Mouse (Mus musculus): Measurements from ENCODE around the gene Nxn.

GRCm38 (mm10) chr11:76303368-76303767 lies 95.6 kb downstream of the Nxn start:
- TF ChIP-seq GATA1 (IDR thresholded peaks at IDR 0.05; ENCODE audit: borderline replicate concordance, low read length) (no peak), GATA2 (IDR thresholded peaks at IDR 0.05; ENCODE audit: borderline replicate concordance, low read depth, low read length) (no peak)
